Mouse (Mus musculus) embryonic facial prominence, embryonic 10.5 days (tissue): ENCODE measurements around the gene Pgm2. TPM values are rescaled to one million over a fixed set of nuclear protein-coding genes. Genes with fewer than 3 reads are reported as not detected.
A peak's percentile ranks its signal among the peaks of the same experiment; 100 is the strongest.

Source experiments
- DNase-seq: peaks from one replicate; pipeline ENCODE4 v3.0.0-alpha.2; 2017; ENCODE audit warnings: low spot score
- H3K27ac ChIP-seq: fragments of 300-500 bp; sonication (generic); replicated peaks from 2 replicates; pipeline ENCODE4 v1.5.1; 2016; ENCODE audit warnings: mild to moderate bottlenecking
- H3K27me3 ChIP-seq: fragments of 300-500 bp; sonication (generic); replicated peaks from 2 replicates; pipeline ENCODE4 v1.6.1; 2016; ENCODE audit warnings: low read depth, mild to moderate bottlenecking; ENCODE audit not compliant: poor library complexity, severe bottlenecking
- H3K36me3 ChIP-seq: fragments of 300-500 bp; sonication (generic); replicated peaks from 2 replicates; pipeline ENCODE4 v1.6.1; 2016; ENCODE audit warnings: mild to moderate bottlenecking, moderate library complexity
- H3K4me1 ChIP-seq: fragments of 300-500 bp; sonication (generic); 2 replicates; pipeline ENCODE4 v1.6.1; 2016
- H3K4me3 ChIP-seq: fragments of 300-500 bp; sonication (generic); 2 replicates; pipeline ENCODE4 v1.5.1; 2016; ENCODE audit warnings: mild to moderate bottlenecking, moderate library complexity
- H3K9me3 ChIP-seq: fragments of 300-500 bp; sonication (generic); 2 replicates; pipeline ENCODE4 v1.6.1; 2016; ENCODE audit warnings: mild to moderate bottlenecking
- WGBS: fragments of 180-500 bp; shearing (Covaris S2); methylation state at CpG from one replicate; pipeline ENCODE4 v1.1.7; 2016; 5-methylcytosine and 5-hydroxymethylcytosine counted together
- polyA plus RNA-seq: library from polyadenylated mRNA; unstranded; fragments of >200 nt; fragmentation: Nextera tagmentation; extraction: Ambion mirVana; gene quantifications from 2 replicates; pipeline ENCODE4 v1.2.1, GENCODE M21; 2016

Gene Pgm2
- polyA plus RNA-seq, 1 experiment from 2014 or later, result 26.3 TPM

- H3K4me3 ChIP-seq, result no peak within 1 kb of the TSS
- no peaks in the 10 kb centered on the region for H3K9me3 ChIP-seq
- no peaks in the 10 kb centered on the region for H3K36me3 ChIP-seq
- peak; percentile 44 for DNase-seq
- peaks cover 40% of the 10 kb centered on the region for H3K4me1 ChIP-seq
- H3K27me3 ChIP-seq, result peaks cover 50% of the 10 kb centered on the region
- WGBS, result 45% methylated on average over 11 of the region's 11 CpGs
- H3K27ac ChIP-seq, result peak within 1 kb of the TSS; percentile 45; the same call in 1 of the 2 replicates
Measured at GRCm38 (mm10) chr5:64155861-64156550, 63.3 kb downstream of the Pgm2 start, which contains the start of gene Tbc1d1. Tbc1d1 (plus strand) TSS chr5:64156305.

- Histone ChIP-seq H3K27ac (0 out of 2 replicates have a peak overlapping the region, but pooled peaks have one; percentile 45), H3K36me3 (no peaks in the 10 kb centered on the region), H3K4me3 (no peak overlapping the region), H3K4me1 (peaks cover 43% of the 10 kb centered on the region), H3K9me3 (no peaks in the 10 kb centered on the region), H3K27me3 (peaks cover 56% of the 10 kb centered on the region)
- no peak for DNase-seq
- 61% methylated on average over 4 of the region's 4 CpGs for WGBS
Measured at GRCm38 (mm10) chr5:64156579-64156978, 63.8 kb downstream of the Pgm2 start.

DNA sequence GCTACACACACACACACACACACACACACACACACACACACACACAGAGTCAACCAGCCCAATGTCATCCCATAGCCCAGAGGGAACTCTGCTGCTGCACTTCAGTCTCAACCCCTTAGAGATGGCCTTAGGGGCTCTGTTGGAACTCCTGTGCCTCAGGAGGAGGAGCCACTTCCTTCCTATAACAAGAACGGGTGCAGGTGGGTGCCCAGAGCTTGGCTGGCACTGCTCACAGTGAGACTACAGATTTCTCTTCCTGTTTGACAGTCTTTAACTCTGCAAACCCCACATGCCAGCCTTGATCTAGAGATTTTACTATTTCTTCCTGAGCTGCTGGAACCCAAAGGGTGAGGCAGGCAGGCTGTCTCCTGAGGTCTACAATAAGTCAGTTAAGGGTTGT, 65.2 kb downstream of the Pgm2 start:
- WGBS, result 38% methylated on average over 1 of the region's 1 CpGs
- DNase-seq, result no peak
- H3K27ac ChIP-seq, result no peak overlapping the region
- no peaks in the 10 kb centered on the region for H3K36me3 ChIP-seq
- H3K4me1 ChIP-seq, result peaks cover 38% of the 10 kb centered on the region
- peaks cover 69% of the 10 kb centered on the region for H3K27me3 ChIP-seq
- H3K9me3 ChIP-seq, result no peaks in the 10 kb centered on the region
- H3K4me3 ChIP-seq, result no peak overlapping the region

- H3K27ac ChIP-seq, result no peak overlapping the region
- H3K27me3 ChIP-seq, result peaks cover 69% of the 10 kb centered on the region
- H3K9me3 ChIP-seq, result no peaks in the 10 kb centered on the region
- H3K36me3 ChIP-seq, result no peaks in the 10 kb centered on the region
- H3K4me1 ChIP-seq, result peaks cover 38% of the 10 kb centered on the region
- H3K4me3 ChIP-seq, result no peak overlapping the region
- 34% methylated on average over 4 of the region's 4 CpGs for WGBS
- no peak for DNase-seq
Measured at GRCm38 (mm10) chr5:64158501-64158900, 65.8 kb downstream of the Pgm2 start.

- Histone ChIP-seq H3K27me3 (peaks cover 69% of the 10 kb centered on the region), H3K9me3 (no peaks in the 10 kb centered on the region), H3K27ac (peak overlapping the region; percentile 73), H3K36me3 (no peaks in the 10 kb centered on the region), H3K4me3 (peak overlapping the region; percentile 74), H3K4me1 (peaks cover 38% of the 10 kb centered on the region)
- WGBS, result under 1% methylated on average over 39 of the region's 39 CpGs
- peak; percentile 61 for DNase-seq
Measured at GRCm38 (mm10) chr5:64159065-64159780, 66.5 kb downstream of the Pgm2 start.

- WGBS, result under 1% methylated on average over 63 of the region's 63 CpGs
- Histone ChIP-seq H3K36me3 (no peaks in the 10 kb centered on the region), H3K9me3 (no peaks in the 10 kb centered on the region), H3K4me1 (peaks cover 38% of the 10 kb centered on the region), H3K4me3 (peak overlapping the region; percentile 74), H3K27ac (peak overlapping the region; percentile 73), H3K27me3 (peaks cover 67% of the 10 kb centered on the region)
- peak; percentile 78 for DNase-seq
Measured at GRCm38 (mm10) chr5:64159781-64160704, 67.3 kb downstream of the Pgm2 start.

DNA sequence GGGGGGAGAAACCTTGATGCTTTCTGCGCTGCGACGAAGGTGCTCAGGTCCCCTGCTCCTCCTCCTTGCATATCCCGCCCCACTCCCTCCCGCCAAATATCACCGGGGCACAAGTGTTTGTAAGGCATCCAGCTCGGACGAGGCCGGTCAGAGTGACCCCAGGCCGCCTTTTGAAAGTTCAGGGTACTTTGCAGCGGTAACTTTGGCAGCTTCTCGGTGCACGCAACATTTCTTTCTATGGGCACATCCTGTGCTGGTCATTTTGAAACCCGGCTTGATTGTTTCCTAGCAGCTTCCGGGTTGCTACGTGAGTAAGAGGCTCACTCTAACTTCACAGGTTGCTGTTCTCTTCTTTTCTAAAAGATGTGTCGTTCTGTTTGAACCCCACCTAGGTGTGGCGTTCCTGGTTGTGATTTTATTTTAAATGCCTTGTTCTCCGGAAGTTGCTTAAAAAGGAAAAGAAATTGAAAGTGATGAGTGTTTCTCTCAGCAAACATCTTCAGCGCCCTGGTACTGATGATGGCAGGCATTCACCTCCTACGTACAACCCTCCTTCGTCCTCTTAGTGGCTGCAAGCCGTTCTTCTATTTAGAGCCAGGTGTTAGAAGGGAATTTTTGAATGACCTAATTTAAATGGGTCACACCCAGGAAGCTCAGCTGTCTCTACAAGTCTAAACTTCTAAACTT, 68.1 kb downstream of the Pgm2 start:
- under 1% methylated on average over 23 of the region's 23 CpGs for WGBS
- Histone ChIP-seq H3K27ac (peak overlapping the region; percentile 73; the same call in 1 of the 2 replicates), H3K9me3 (no peaks in the 10 kb centered on the region), H3K27me3 (peaks cover 70% of the 10 kb centered on the region), H3K4me3 (peak overlapping the region; percentile 74), H3K36me3 (no peaks in the 10 kb centered on the region), H3K4me1 (peaks cover 33% of the 10 kb centered on the region)
- peak; percentile 44 for DNase-seq

GRCm38 (mm10) chr5:64161917-64162316, 69.2 kb downstream of the Pgm2 start:
- 71% methylated on average over 3 of the region's 3 CpGs for WGBS
- no peak overlapping the region for H3K4me3 ChIP-seq
- no peak for DNase-seq
- H3K9me3 ChIP-seq, result no peaks in the 10 kb centered on the region
- H3K27me3 ChIP-seq, result peaks cover 64% of the 10 kb centered on the region
- H3K27ac ChIP-seq, result no peak overlapping the region
- no peaks in the 10 kb centered on the region for H3K36me3 ChIP-seq
- peaks cover 24% of the 10 kb centered on the region for H3K4me1 ChIP-seq

DNA sequence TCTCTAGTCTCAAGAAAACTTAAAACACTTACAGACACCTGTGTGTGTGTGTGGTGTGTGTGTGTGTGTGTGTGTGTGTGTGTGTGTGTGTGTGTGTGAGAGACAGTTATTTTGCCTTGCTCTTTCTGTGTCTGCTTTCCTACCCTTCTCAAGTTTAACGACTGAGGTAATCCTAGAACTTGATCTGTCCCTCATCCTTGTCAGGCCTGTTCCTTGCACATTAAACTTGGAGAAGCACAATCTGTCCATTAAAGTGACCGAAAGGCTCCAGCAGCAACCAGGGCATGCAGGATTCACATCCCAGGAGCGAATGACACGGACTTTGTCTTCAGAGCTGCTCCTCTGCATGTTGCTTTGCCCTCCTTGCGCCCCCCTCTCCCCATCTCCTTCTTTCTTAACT, 69.8 kb downstream of the Pgm2 start:
- H3K27me3 ChIP-seq, result peaks cover 59% of the 10 kb centered on the region
- 84% methylated on average over 5 of the region's 5 CpGs for WGBS
- DNase-seq, result no peak
- peaks cover 24% of the 10 kb centered on the region for H3K4me1 ChIP-seq
- H3K9me3 ChIP-seq, result no peaks in the 10 kb centered on the region
- no peak overlapping the region for H3K27ac ChIP-seq
- no peaks in the 10 kb centered on the region for H3K36me3 ChIP-seq
- no peak overlapping the region for H3K4me3 ChIP-seq

- Histone ChIP-seq H3K27ac (no peak overlapping the region), H3K36me3 (no peaks in the 10 kb centered on the region), H3K4me3 (no peak overlapping the region), H3K27me3 (peaks cover 41% of the 10 kb centered on the region), H3K4me1 (peaks cover 19% of the 10 kb centered on the region), H3K9me3 (no peaks in the 10 kb centered on the region)
- DNase-seq, result no peak
- 86% methylated on average over 3 of the region's 3 CpGs for WGBS
Measured at GRCm38 (mm10) chr5:64164414-64164813, 71.7 kb downstream of the Pgm2 start.

DNA sequence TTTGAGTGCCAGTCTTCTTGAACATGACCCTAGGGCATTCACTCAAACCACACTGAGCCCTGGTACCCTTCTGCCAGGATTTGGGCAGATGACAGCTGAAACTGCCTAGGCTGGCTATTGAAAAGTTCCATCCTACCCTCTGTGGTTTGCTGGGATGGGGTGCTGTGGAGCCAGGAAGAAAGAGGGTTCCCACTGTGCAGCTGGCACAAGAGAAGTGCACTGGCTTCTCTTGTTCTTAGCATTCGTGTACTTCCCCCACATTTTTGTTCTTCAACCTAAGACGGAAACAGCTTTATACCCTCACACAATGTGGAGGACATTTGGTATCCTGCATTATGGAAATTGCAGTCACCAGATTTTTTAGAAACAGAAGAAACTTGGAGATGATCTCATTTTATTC, 73.1 kb downstream of the Pgm2 start:
- Histone ChIP-seq H3K27ac (no peak overlapping the region), H3K4me3 (no peak overlapping the region), H3K9me3 (no peaks in the 10 kb centered on the region), H3K27me3 (peaks cover 27% of the 10 kb centered on the region), H3K36me3 (no peaks in the 10 kb centered on the region), H3K4me1 (peaks cover 5% of the 10 kb centered on the region)
- DNase-seq, result no peak
- 63% methylated on average over 2 of the region's 2 CpGs for WGBS
